Mouse (Mus musculus) midbrain, embryonic 11.5 days (tissue): ENCODE results near the gene Map3k19. TPM values are rescaled to one million over a fixed set of nuclear protein-coding genes. Genes with fewer than 3 reads are reported as not detected.

Experiments
- ATAC-seq: fragments of 200-750 bp; cut with Nextera tagmentation; 2 replicates; pipeline ENCODE4 v1.8.0; 2017; ENCODE audit warnings: moderate TSS enrichment, moderate library complexity; ENCODE audit not compliant: low FRiP score
- DNase-seq: peaks from one replicate; pipeline ENCODE4 v3.0.0; 2015; ENCODE audit warnings: low spot score; ENCODE audit errors: missing footprints
- H3K27ac ChIP-seq: fragments of 300-500 bp; sonication (generic); 2 replicates; pipeline ENCODE4 v1.5.1; 2014; ENCODE audit warnings: low read depth, low read length
- H3K27me3 ChIP-seq: fragments of 300-500 bp; sonication (generic); 2 replicates; pipeline ENCODE4 v1.6.1; 2014; ENCODE audit warnings: mild to moderate bottlenecking, low read length, moderate library complexity, mixed read lengths; ENCODE audit not compliant: control insufficient read depth, insufficient read depth
- H3K36me3 ChIP-seq: fragments of 300-500 bp; sonication (generic); 2 replicates; pipeline ENCODE4 v1.6.1; 2014; ENCODE audit warnings: mild to moderate bottlenecking, low read length, moderate library complexity, mixed read lengths; ENCODE audit not compliant: control insufficient read depth, insufficient read depth
- H3K4me1 ChIP-seq: fragments of 300-500 bp; sonication (generic); 2 replicates; pipeline ENCODE4 v1.6.1; 2014; ENCODE audit warnings: low read length; ENCODE audit not compliant: control insufficient read depth, insufficient read depth
- H3K4me2 ChIP-seq: fragments of 300-500 bp; sonication (generic); 2 replicates; pipeline ENCODE4 v1.6.1; 2014; ENCODE audit warnings: mild to moderate bottlenecking, moderate library complexity
- H3K4me3 ChIP-seq: fragments of 300-500 bp; sonication (generic); 2 replicates; pipeline ENCODE4 v1.5.1; 2014; ENCODE audit warnings: low read depth, low read length
- H3K9ac ChIP-seq: fragments of 300-500 bp; sonication (generic); 2 replicates; pipeline ENCODE4 v1.6.1; 2014; ENCODE audit warnings: low read length
- H3K9me3 ChIP-seq: fragments of 300-500 bp; sonication (generic); 2 replicates; pipeline ENCODE4 v1.6.1; 2016; ENCODE audit warnings: low read length; ENCODE audit not compliant: control insufficient read depth
- WGBS: fragments of 180-500 bp; shearing (Covaris S2); extraction: QIAGEN DNeasy Blood & Tissue Kit; methylation state at CpG from one replicate; pipeline ENCODE4 v1.1.7; 2014; 5-methylcytosine and 5-hydroxymethylcytosine counted together
- polyA plus RNA-seq: library from polyadenylated mRNA; unstranded; fragments of >200 nt; fragmentation: Nextera tagmentation; extraction: Ambion mirVana; gene quantifications from 2 replicates; pipeline ENCODE4 v1.2.1, GENCODE M21; 2014

Gene Map3k19
- polyA plus RNA-seq, 1 experiment from 2014 or later = 0.10 TPM

GRCm38 (mm10) chr1:127858945-127859648 is 4.3 kb upstream of the Map3k19 start:
- DNase-seq (no peak), ATAC-seq (no peak)
- Histone ChIP-seq H3K27me3 (no peaks in the 10 kb centered on the region), H3K36me3 (no peaks in the 10 kb centered on the region), H3K4me3 (no peak overlapping the region), H3K9ac (no peak overlapping the region), H3K4me2 (no peak overlapping the region), H3K9me3 (no peaks in the 10 kb centered on the region), H3K4me1 (no peaks in the 10 kb centered on the region), H3K27ac (no peak overlapping the region)
- WGBS = 83% methylated on average over 9 of the region's 9 CpGs

- Histone ChIP-seq H3K4me2 (no peak overlapping the region), H3K36me3 (no peaks in the 10 kb centered on the region), H3K4me1 (no peaks in the 10 kb centered on the region), H3K9me3 (peaks cover 4% of the 10 kb centered on the region; the same call in 1 of the 2 replicates), H3K27me3 (no peaks in the 10 kb centered on the region), H3K9ac (no peak overlapping the region), H3K27ac (no peak overlapping the region), H3K4me3 (no peak overlapping the region)
- 88% methylated on average over 7 of the region's 7 CpGs for WGBS
- ATAC-seq = no peak
- DNase-seq = no peak
Observed at GRCm38 (mm10) chr1:127850075-127850610, 4.7 kb downstream of the Map3k19 start.

DNA sequence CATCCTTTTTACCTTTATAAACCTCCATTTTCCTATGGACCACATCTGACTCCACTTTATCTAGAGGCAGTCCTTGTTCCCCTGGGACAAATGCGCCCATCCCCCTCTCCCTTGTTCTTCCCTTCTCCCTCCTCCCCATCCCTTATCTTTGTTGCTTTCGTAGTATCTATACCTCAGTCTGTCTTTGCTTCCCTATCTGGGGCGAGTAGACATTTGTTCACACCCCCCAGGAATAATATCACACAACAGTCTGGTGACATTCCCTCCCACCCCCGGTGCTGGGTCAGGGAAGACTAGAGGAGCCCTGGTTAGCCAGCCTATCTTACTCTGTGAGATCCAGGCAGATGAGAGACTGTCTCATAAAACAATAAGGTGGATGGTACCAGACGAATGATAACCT is 9.4 kb downstream of the Map3k19 start:
- DNase-seq (peak; percentile 26), ATAC-seq (no peak)
- Histone ChIP-seq H3K27me3 (no peaks in the 10 kb centered on the region), H3K4me1 (no peaks in the 10 kb centered on the region), H3K9ac (no peak overlapping the region), H3K9me3 (no peaks in the 10 kb centered on the region), H3K4me2 (no peak overlapping the region), H3K4me3 (no peak overlapping the region), H3K36me3 (no peaks in the 10 kb centered on the region), H3K27ac (no peak overlapping the region)
- 86% methylated on average over 5 of the region's 5 CpGs for WGBS

DNA sequence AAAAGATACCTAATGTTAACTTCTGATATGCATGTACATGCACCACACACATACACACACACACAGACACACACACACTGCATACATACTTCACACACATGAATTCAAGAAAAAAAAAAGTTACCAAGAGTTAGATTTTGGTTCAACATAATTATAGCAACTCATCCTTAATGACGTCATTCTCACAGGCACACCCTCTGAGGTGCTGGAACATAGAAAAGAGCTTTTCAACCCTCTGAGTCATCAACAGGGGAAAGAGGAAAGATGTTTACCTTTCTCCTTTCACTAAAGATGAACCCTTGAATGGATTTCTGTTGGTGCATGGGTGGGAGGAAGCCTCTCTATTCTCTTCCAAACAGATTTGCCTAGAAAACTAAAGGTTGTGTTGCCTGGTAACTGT is 16.2 kb downstream of the Map3k19 start:
- Histone ChIP-seq H3K27me3 (no peaks in the 10 kb centered on the region), H3K4me1 (no peaks in the 10 kb centered on the region), H3K9me3 (no peaks in the 10 kb centered on the region), H3K4me2 (no peak overlapping the region), H3K27ac (no peak overlapping the region), H3K4me3 (no peak overlapping the region), H3K36me3 (no peaks in the 10 kb centered on the region), H3K9ac (no peak overlapping the region)
- 82% methylated on average over 1 of the region's 1 CpGs for WGBS
- ATAC-seq = no peak
- DNase-seq = peak; percentile 39

GRCm38 (mm10) chr1:127836619-127837018 is 18.2 kb downstream of the Map3k19 start:
- H3K27ac ChIP-seq = no peak overlapping the region
- H3K9me3 ChIP-seq = no peaks in the 10 kb centered on the region
- H3K36me3 ChIP-seq = no peaks in the 10 kb centered on the region
- DNase-seq (peak; percentile 73), ATAC-seq (no peak)
- H3K4me3 ChIP-seq = no peak overlapping the region
- 82% methylated on average over 4 of the region's 4 CpGs for WGBS
- no peaks in the 10 kb centered on the region for H3K4me1 ChIP-seq
- no peak overlapping the region for H3K4me2 ChIP-seq
- H3K9ac ChIP-seq = no peak overlapping the region
- no peaks in the 10 kb centered on the region for H3K27me3 ChIP-seq

DNA sequence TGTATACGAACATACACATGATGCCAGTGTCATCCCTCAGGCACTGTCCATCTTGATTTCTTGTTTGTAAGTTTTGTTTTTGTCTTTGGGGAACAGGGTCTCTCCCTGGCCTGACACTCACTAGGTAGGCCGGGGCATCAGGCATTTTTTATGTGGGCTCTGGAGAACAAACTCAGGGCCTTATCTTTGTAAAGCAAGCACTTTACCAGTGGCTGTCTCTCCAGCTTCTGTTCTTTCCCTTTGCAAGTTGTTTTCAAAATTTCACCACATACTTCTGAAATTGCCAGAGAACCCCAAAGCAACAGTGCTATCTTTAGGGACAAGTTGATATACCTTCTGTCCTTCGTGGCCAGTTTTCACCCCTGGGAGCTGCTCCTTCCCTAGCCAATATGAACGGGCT is 20.6 kb downstream of the Map3k19 start:
- DNase-seq (peak; percentile 56), ATAC-seq (no peak)
- H3K9me3 ChIP-seq = no peaks in the 10 kb centered on the region
- H3K9ac ChIP-seq = no peak overlapping the region
- no peak overlapping the region for H3K4me3 ChIP-seq
- H3K4me1 ChIP-seq = no peaks in the 10 kb centered on the region
- H3K27me3 ChIP-seq = no peaks in the 10 kb centered on the region
- no peak overlapping the region for H3K4me2 ChIP-seq
- no peaks in the 10 kb centered on the region for H3K36me3 ChIP-seq
- H3K27ac ChIP-seq = no peak overlapping the region
- 63% methylated on average over 4 of the region's 4 CpGs for WGBS

GRCm38 (mm10) chr1:127833714-127834113 is 21.1 kb downstream of the Map3k19 start:
- ATAC-seq = no peak
- Histone ChIP-seq H3K4me3 (no peak overlapping the region), H3K9ac (no peak overlapping the region), H3K27me3 (no peaks in the 10 kb centered on the region), H3K9me3 (no peaks in the 10 kb centered on the region), H3K4me1 (no peaks in the 10 kb centered on the region), H3K27ac (no peak overlapping the region), H3K4me2 (no peak overlapping the region), H3K36me3 (no peaks in the 10 kb centered on the region)
- WGBS = 63% methylated on average over 2 of the region's 2 CpGs
- DNase-seq = peak; percentile 31

GRCm38 (mm10) chr1:127830215-127830921 is 24.5 kb downstream of the Map3k19 start:
- no peak overlapping the region for H3K4me2 ChIP-seq
- H3K4me1 ChIP-seq = no peaks in the 10 kb centered on the region
- DNase-seq (no peak), ATAC-seq (no peak)
- no peaks in the 10 kb centered on the region for H3K36me3 ChIP-seq
- no peak overlapping the region for H3K9ac ChIP-seq
- H3K9me3 ChIP-seq = no peaks in the 10 kb centered on the region
- 91% methylated on average over 13 of the region's 13 CpGs for WGBS
- no peak overlapping the region for H3K4me3 ChIP-seq
- H3K27ac ChIP-seq = no peak overlapping the region
- H3K27me3 ChIP-seq = no peaks in the 10 kb centered on the region

- DNase-seq = peak; percentile 85
- H3K4me2 ChIP-seq = no peak overlapping the region
- no peaks in the 10 kb centered on the region for H3K9me3 ChIP-seq
- WGBS = 8% methylated on average over 2 of the region's 2 CpGs
- no peak overlapping the region for H3K4me3 ChIP-seq
- no peaks in the 10 kb centered on the region for H3K36me3 ChIP-seq
- no peak for ATAC-seq
- H3K9ac ChIP-seq = no peak overlapping the region
- no peaks in the 10 kb centered on the region for H3K27me3 ChIP-seq
- H3K4me1 ChIP-seq = no peaks in the 10 kb centered on the region
- no peak overlapping the region for H3K27ac ChIP-seq
Observed at GRCm38 (mm10) chr1:127827325-127827724, 27.5 kb downstream of the Map3k19 start.
